Mouse (Mus musculus) limb, embryonic 14.5 days (tissue): ENCODE data around the gene Rubcn. TPM values are rescaled to one million over a fixed set of nuclear protein-coding genes. Genes with fewer than 3 reads are reported as not detected.

Experiments used
- ATAC-seq: fragments of 200-750 bp; cut with Nextera tagmentation; 2 replicates; pipeline ENCODE4 v1.8.0; 2017; ENCODE audit warnings: low read depth, moderate number of reproducible peaks, moderate TSS enrichment; ENCODE audit not compliant: low FRiP score
- DNase-seq: peaks from one replicate; pipeline ENCODE4 v3.0.0-alpha.2; 2015; ENCODE audit warnings: low spot score
- H3K27ac ChIP-seq: fragments of 300-500 bp; sonication (generic); replicated peaks from 2 replicates; pipeline ENCODE4 v1.5.1; 2014; ENCODE audit warnings: low read depth, mild to moderate bottlenecking, low read length, moderate library complexity, mixed read lengths
- H3K27me3 ChIP-seq: fragments of 300-500 bp; sonication (generic); 2 replicates; pipeline ENCODE4 v1.6.1; 2014; ENCODE audit warnings: low read length, mixed read lengths; ENCODE audit not compliant: control insufficient read depth, insufficient read depth
- H3K36me3 ChIP-seq: fragments of 300-500 bp; sonication (generic); 2 replicates; pipeline ENCODE4 v1.6.1; 2014; ENCODE audit warnings: mild to moderate bottlenecking, low read length, moderate library complexity, mixed read lengths; ENCODE audit not compliant: control insufficient read depth, insufficient read depth
- H3K4me1 ChIP-seq: fragments of 300-500 bp; sonication (generic); 2 replicates; pipeline ENCODE4 v1.6.1; 2014; ENCODE audit warnings: antibody characterized with exemption, low read length, mixed read lengths; ENCODE audit not compliant: control insufficient read depth, insufficient read depth
- H3K4me2 ChIP-seq: fragments of 300-500 bp; sonication (generic); replicated peaks from 2 replicates; pipeline ENCODE4 v1.6.1; 2014; ENCODE audit warnings: low read depth, mild to moderate bottlenecking, low read length, moderate library complexity; ENCODE audit not compliant: severe bottlenecking
- H3K4me3 ChIP-seq: fragments of 300-500 bp; sonication (generic); replicated peaks from 2 replicates; pipeline ENCODE4 v1.5.1; 2014; ENCODE audit warnings: low read length
- H3K9ac ChIP-seq: fragments of 300-500 bp; sonication (generic); 2 replicates; pipeline ENCODE4 v1.6.1; 2014; ENCODE audit warnings: mild to moderate bottlenecking, low read depth, low read length, moderate library complexity; ENCODE audit not compliant: severe bottlenecking
- H3K9me3 ChIP-seq: fragments of 300-500 bp; sonication (generic); 2 replicates; pipeline ENCODE4 v1.6.1; 2016; ENCODE audit warnings: low read length; ENCODE audit not compliant: control insufficient read depth
- POLR2A ChIP-seq: fragments of 200-500 bp; IDR thresholded peaks from 2 replicates; pipeline ENCODE4 v1.8.0; 2012; ENCODE audit warnings: inconsistent platforms, mild to moderate bottlenecking, moderate library complexity, borderline replicate concordance; ENCODE audit not compliant: insufficient read depth, insufficient read length; ENCODE audit errors: extremely low read depth
- WGBS: fragments of 180-500 bp; shearing (Covaris S2); extraction: QIAGEN DNeasy Blood & Tissue Kit; methylation state at CpG from one replicate; pipeline ENCODE4 v1.1.7; 2014; 5-methylcytosine and 5-hydroxymethylcytosine counted together
- polyA plus RNA-seq, 2 experiments: library from polyadenylated mRNA; depleted of rRNA in 1 of 2; stranded (reverse) in 1 of 2; unstranded in 1 of 2; fragments of >200 nt; fragmentation: Nextera tagmentation in 1 of 2; extraction: Ambion mirVana in 1 of 2; gene quantifications; 2 replicates each; pipeline versions ENCODE4 v1.2.1 to v1.2.3; 2012 to 2014

The Rubcn gene
- polyA plus RNA-seq, 2 experiments = 19.6 to 35.7 TPM

- TF ChIP-seq POLR2A = no peak
- DNase-seq = no peak
- Histone ChIP-seq H3K36me3 (no peaks in the 10 kb centered on the region), H3K9me3 (no peaks in the 10 kb centered on the region), H3K4me3 (no peak overlapping the region), H3K9ac (no peak overlapping the region), H3K4me1 (0 out of 2 replicates have a peak, but pooled peaks cover 4% of the 10 kb centered on the region), H3K27ac (no peak overlapping the region), H3K27me3 (no peaks in the 10 kb centered on the region), H3K4me2 (no peak overlapping the region)
- ATAC-seq = no peak
- WGBS = 59% methylated on average over 3 of the region's 3 CpGs
Observed at GRCm38 (mm10) chr16:32873366-32873765, 4.2 kb downstream of the Rubcn start.

DNA sequence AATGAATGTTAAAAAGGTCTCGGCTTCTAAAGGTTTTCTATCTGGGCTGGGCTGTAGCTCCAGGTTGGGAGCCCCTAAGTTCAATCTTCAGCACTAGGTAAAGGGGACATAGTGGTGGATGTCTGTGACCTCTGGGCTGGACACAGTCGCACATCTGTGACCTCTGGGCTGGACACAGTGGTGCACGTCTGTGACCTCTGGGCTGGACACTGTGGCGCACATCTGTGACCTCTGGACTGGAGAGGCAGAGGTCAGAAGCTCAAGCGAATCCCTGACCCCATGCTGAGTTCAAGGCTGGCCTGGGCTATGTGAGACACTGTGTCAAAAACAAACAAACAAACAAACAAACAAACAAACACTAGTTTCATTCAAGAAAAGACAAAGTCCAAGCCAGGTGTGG lies 7.3 kb downstream of the Rubcn start:
- no peak overlapping the region for H3K27ac ChIP-seq
- H3K9me3 ChIP-seq = no peaks in the 10 kb centered on the region
- no peak overlapping the region for H3K9ac ChIP-seq
- H3K4me3 ChIP-seq = no peak overlapping the region
- H3K36me3 ChIP-seq = no peaks in the 10 kb centered on the region
- ATAC-seq (no peak), DNase-seq (no peak)
- 67% methylated on average over 5 of the region's 5 CpGs for WGBS
- no peak for TF ChIP-seq POLR2A
- peaks cover 15% of the 10 kb centered on the region for H3K4me1 ChIP-seq
- no peaks in the 10 kb centered on the region for H3K27me3 ChIP-seq
- H3K4me2 ChIP-seq = no peak overlapping the region

DNA sequence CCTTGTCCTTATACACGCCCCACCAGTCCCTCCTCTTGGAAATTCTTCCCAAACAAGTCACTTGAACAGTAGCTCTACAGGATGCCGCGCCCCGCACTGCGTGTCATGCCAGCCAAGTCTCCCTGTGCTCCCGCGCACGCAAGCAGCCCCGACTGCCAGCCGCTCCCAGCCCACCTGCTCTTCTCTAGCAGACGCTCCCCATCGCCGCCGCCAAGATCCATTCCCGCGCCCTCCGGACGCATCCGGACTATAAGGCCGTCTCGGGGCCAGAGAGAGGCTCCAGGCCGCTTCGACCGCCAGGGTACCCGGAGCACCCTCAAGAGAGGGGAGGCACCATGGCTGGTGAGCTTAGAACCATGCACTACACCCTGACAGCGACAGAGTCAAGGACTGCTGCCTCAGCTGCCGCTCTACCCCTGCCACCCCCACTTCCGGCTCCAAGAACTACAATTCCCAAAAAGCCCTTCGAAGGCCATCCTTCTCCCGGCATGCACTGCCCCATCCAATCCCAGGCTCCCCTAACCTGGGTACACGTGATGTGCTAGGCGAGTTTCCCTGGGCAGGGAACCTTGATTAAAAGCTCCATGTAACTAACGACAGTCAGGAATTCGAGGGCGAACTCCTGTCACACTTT lies 9.5 kb downstream of the Rubcn start:
- Histone ChIP-seq H3K36me3 (no peaks in the 10 kb centered on the region; the same call in none of the 2 replicates), H3K9me3 (no peaks in the 10 kb centered on the region), H3K4me1 (peaks cover 15% of the 10 kb centered on the region), H3K9ac (peak overlapping the region; percentile 74), H3K27me3 (no peaks in the 10 kb centered on the region), H3K27ac (peak overlapping the region; percentile 52; the same call in 1 of the 2 replicates), H3K4me3 (peak overlapping the region; percentile 88), H3K4me2 (peak overlapping the region; percentile 92)
- peak; percentile 90 for DNase-seq
- WGBS = under 1% methylated on average over 35 of the region's 35 CpGs
- ATAC-seq = peak; percentile 99
- TF ChIP-seq POLR2A = no peak

DNA sequence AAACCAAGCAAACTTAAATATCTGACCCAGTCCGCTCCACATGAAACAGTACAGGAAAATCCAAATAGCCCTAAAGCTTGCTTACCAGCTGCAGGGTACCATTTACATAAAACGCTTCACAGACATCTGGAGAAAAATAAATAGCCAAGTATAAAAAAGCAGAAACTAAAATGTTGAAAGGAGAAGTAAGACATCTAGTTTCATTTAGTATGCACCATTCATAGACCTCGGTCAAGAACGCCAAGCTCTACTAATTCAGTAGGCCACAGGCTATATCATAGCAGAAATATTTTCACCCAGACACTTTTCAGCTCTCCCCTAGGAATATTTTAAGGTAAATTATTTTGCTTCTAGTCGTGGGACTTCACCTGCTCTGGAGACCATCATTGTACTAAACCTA lies 10.9 kb downstream of the Rubcn start:
- no peak overlapping the region for H3K9ac ChIP-seq
- H3K4me3 ChIP-seq = no peak overlapping the region; the same call in 1 of the 2 replicates
- no peaks in the 10 kb centered on the region for H3K9me3 ChIP-seq
- no peak for DNase-seq
- H3K4me1 ChIP-seq = peaks cover 15% of the 10 kb centered on the region
- H3K27me3 ChIP-seq = no peaks in the 10 kb centered on the region
- H3K27ac ChIP-seq = no peak overlapping the region
- no peak for TF ChIP-seq POLR2A
- H3K4me2 ChIP-seq = peak overlapping the region; percentile 92; the same call in 1 of the 2 replicates
- H3K36me3 ChIP-seq = no peaks in the 10 kb centered on the region; the same call in none of the 2 replicates
- no peak for ATAC-seq
- 83% methylated on average over 5 of the region's 5 CpGs for WGBS

DNA sequence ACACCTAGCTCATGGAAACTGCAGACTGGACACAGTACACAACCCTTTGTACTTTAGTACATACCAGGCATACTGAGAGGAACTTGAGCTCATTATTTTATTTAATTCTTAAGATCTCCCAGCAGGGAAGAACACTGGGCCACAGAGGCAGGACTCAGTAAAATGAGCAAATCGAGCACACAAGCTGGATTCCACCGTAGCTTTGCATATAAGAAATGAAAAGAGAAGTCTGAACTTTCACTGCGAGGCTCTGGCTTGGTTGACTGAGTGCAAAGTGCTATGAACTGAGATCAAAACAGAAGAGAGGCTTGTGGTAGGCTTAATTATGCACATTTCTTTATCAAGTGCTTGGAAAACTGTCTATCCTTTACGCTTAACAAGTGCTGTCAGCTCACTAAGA lies 12.2 kb downstream of the Rubcn start:
- WGBS = 90% methylated on average over 4 of the region's 4 CpGs
- Histone ChIP-seq H3K27me3 (no peaks in the 10 kb centered on the region), H3K9ac (no peak overlapping the region), H3K4me1 (peaks cover 15% of the 10 kb centered on the region), H3K4me2 (no peak overlapping the region), H3K27ac (no peak overlapping the region), H3K4me3 (no peak overlapping the region), H3K9me3 (no peaks in the 10 kb centered on the region), H3K36me3 (no peaks in the 10 kb centered on the region; the same call in none of the 2 replicates)
- ATAC-seq = no peak
- no peak for TF ChIP-seq POLR2A
- no peak for DNase-seq
